Mouse (Mus musculus) erythroid progenitor cell, adult 5-6 weeks (primary cell): ENCODE measurements around the gene Tecta. TPM values are rescaled to one million over a fixed set of nuclear protein-coding genes. Genes with fewer than 3 reads are reported as not detected.

Experiments
- ATAC-seq: replicated peaks from 2 replicates; pipeline ENCODE4 v1.8.0; 2016; ENCODE audit warnings: moderate number of reproducible peaks, mild to moderate bottlenecking, moderate TSS enrichment, inconsistent platforms; ENCODE audit not compliant: poor library complexity, low FRiP score, severe bottlenecking
- total RNA-seq, 2 experiments: library from RNA; stranded (forward) in 1 of 2; stranded (reverse) in 1 of 2; fragments of 150-400 nt in 1 of 2; fragments of 186-747, 209-891 nt in 1 of 2; gene quantifications; 2 replicates each; pipeline versions ENCODE4 v1.2.3 to v1.2.4; 2015 to 2017; ENCODE audit warnings: low replicate concordance in 2 of 2

Tecta gene
- total RNA-seq, 2 experiments from 2014 or later, result not detected

DNA sequence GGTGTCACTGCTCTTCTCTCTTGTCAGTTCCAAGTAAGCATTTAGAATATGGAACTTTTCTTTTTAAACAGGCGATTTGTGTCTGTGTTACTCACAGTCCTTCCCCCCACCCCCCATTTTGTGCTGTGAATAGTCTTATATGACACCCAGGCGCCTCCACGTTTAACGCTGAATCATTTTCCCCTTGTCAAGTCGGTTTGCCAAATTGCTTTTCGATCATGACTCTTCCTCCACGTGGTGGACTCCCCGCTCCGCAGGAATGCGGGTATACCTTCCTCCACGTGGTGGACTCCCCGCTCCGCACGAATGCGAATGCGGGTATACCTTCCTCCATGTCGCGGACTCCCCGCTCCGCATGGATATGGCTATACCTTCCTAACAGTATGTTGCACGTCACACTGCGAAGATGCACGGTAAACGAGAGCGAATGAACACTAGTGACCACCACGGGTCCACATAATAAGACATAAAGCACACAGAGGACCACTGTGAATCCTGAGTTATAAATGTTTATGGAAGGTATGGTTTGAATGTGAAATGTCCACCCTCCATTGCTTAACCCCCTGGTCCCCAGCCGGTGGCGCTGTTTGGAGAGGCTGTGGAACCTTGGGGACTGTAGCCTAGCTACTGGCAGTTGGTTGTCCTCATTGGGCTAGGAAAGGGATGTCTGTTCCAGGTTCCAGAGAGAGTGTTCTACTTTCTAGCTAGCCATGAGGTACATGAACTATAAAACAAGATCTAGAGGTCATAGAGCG, 74.9 kb downstream of the Tecta start:
- ATAC-seq, result no peak

- no peak for ATAC-seq
These were observed 76.5 kb downstream of the Tecta start for GRCm38 (mm10) chr9:42323238-42323637.

DNA sequence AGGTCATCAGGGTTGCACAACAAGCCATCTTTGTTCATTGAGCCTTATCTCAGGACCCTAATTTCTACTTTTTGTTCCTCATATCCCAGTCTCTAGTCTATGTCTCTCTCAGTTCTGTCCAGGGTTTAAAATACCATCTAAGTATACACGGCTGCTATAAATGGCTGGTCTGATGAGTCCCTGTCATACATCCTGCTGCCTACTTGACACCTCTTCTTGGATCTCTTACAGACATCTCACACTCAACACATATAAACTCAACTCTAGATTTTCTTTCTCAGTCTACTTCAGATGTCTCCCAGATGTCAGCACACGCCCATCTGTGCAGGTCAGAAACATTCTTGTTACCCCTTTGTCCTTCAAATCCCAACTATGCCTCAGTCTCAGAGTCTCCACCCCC, 78.3 kb downstream of the Tecta start:
- ATAC-seq, result no peak

DNA sequence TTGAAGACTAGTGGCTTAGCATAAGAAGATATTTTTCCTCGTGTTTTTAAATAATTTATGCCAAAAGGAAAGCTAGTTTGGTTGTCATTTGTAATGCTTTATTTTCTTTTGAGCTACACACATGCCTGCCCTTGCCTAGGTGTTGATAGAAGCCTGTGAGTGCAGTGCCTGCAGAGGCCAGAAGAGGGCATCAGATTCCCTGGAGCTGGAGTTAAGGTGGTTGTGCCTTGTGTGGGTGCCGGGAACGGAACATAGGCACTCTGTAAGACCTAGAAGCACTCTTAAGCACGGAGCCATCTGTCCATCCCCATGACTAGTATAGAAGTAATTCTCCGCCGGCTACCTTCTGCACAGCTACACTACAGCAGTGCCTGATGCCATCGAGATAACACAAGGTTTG, 79.1 kb downstream of the Tecta start:
- no peak for ATAC-seq

- ATAC-seq, result no peak
These were observed 81.2 kb downstream of the Tecta start for GRCm38 (mm10) chr9:42318455-42318987.

- ATAC-seq, result no peak
These were observed 82.4 kb downstream of the Tecta start for GRCm38 (mm10) chr9:42317337-42317736.

DNA sequence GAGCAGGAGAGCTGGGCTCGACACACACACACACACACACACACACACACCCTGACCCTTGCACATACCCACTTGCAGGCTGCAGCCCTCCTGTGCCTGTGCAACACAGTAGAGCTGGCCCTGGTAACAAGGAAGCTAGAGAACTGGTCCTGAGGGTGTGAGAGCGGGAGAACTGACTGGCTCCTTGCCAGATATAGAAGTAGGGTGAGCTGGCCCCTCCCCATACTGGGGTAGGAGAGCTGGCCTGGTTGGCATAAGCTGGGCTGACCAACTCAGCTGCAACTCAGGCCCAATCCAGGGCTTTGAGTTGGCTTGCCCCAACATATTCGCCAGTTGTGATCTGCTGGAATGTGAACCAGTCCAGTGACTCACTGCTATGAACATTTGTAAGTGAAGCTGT, 83.9 kb downstream of the Tecta start:
- no peak for ATAC-seq

DNA sequence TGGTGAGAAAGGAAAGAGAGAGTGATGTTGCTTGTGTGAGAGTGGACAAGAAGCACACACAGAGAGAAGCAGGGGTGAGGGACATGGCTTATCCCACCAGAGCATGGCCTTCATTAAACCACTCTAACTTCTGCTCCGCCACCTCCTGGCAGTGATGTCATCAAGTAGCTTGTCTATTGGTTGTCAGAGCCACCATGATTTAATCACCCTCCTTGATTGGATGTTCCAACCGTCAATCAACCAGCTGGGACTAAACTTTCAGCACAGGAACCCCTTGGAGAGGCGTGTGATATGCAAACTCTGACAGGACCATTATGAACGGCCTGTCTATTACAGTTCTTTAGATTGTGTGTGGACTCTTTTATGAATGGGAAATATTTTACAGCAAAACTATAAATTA, 84.8 kb downstream of the Tecta start:
- no peak for ATAC-seq

DNA sequence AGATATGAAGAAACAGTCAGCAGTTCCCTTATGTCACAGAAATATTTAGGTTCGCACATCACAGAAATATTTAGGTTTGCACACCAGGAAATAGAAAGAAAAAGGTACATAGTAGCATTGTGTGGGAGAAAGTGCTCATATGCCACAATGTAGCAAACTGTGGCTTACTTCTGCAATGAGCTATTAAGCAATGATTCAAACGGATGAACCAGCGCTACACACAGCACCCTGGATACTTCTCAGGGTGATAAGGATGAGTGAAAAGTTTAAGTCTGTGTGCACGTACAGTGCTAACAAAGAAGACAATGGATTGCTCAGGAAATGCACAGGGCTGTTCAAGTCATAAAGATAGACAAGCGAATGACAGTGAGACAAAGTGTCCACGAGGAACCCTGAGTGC, 85.3 kb downstream of the Tecta start:
- ATAC-seq, result no peak

DNA sequence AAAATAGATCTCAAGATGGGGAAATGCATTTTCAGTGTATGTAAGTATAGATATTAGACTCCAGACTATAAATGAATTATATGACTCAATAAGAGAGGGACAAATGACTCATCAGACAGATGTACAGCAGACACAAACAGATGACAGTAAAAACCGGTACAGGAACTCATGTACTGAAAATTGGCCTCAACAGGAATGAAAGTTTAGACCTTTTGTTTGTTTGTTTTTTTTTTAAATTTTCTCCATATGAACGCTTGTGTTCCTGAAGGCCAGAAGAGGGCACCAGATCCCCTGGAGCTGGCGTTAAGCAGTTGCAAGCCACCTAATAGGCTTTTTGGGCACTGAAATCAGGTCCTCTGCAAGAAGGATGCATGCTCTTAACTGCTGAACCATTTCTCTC, 85.9 kb downstream of the Tecta start:
- no peak for ATAC-seq

GRCm38 (mm10) chr9:42311311-42311710, 88.4 kb downstream of the Tecta start:
- ATAC-seq, result no peak

GRCm38 (mm10) chr9:42303894-42304293, 95.8 kb downstream of the Tecta start:
- ATAC-seq, result no peak

DNA sequence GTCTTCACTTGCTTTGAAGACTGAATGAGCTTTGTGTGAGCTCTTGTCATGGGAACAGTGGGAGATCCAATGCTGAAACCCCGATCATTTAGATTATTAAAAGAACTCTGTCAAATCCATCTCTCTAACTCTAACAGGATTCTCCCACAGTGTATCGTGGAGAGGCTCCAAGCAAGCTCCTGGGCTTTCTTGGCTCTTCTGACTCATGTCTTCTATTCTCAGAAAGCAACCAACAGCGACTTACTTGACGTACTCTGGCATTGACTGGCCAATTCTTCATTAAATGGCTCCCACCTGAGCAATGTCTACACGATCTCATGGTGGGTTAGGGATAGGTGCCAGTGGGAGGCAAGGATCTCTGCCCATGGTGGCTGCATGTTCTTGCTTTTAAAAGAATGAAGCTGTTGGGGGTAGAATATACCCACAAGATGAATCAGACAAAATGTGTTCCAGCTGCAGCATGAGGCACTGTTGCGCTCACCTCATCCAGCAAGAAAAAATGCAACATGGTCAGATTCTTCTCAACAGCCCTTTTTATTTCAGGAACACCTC, 98.6 kb downstream of the Tecta start:
- ATAC-seq, result no peak

DNA sequence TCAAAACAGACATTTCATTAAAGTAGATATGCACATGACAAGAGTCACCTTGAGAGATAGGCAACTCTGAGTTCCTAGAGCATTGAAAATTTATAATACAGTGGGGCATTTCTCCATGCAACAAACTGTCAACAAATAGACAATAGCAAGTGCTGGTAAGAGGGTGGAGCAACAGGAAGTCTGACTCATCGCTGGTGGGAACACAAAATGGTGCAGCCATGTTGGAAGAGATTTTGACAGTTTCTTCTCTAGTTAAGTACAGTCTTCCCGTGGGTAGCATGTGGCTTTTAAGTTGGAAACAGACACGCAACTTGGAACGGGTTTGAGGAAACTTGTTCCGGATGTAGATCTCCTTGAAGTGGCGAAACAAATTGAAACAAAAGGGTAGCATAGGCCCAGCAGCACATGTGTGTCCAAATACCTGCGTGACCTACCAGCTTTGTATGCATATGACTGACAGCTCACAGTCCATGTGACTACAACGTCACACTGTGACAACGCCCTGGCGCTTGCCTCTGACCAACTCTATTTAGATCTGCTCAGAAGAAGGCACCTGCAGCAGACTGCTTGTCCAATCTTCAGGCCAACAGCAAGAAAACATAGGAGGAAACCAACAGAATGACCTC, 103.3 kb downstream of the Tecta start:
- no peak for ATAC-seq

DNA sequence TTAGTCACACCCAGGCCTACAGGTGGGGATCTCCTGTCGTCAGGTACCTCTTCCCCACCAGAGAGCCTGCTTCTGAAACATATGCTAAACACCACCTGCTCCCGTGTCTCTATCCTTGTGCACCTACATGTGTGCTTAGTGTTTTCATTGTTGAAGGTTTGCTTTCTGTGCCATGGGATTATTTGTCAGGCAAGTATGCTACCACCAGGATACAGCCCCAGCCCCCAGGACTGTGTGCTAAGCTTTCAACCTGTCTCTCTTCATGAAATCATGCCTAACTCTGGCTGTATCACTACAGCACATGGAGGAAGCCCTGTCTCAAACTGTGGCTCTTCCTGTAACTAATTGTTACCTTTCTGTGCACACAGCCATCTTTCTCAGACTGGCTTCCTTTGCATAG, 105.6 kb downstream of the Tecta start:
- ATAC-seq, result no peak

DNA sequence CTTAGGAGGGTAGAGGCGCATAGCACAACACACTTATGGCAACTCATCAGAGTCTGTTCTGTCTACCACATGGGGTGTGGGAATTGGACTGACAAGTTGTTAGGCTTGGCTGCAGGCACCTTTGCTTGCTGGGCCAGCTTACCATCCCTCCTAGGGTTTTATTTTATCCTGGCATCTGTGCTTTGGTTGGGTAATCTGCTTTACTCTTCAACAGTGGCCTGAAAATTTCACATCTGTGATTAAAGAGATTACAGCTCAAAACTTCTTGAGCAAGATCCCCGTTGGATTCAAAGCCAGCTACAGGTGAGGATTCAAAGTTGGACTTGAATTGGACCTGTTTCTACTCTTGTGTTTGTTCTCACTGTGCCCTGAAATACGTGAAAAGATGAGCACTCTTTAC, 106.1 kb downstream of the Tecta start:
- no peak for ATAC-seq

- ATAC-seq, result no peak
These were observed 106.7 kb downstream of the Tecta start for GRCm38 (mm10) chr9:42293051-42293450.

DNA sequence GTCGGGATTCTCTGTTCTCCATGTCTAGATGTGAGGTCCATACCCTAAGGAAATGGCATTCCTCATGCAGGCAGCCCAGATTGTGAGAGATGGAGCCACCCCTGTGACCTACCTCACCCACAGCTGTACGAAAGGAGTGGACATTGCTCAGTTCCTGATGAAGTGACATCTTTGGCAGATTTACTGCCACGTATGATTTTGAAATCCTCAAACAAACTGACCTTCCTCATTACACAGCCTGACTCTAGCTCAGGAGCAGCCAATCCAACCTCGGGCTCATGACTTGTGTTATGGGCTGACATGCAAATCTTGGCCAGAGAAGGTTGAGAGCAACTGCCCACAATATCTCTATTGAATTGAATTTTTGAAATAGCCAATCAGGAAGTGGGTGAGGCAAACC, 120.1 kb downstream of the Tecta start:
- no peak for ATAC-seq
